Mouse (Mus musculus) brain, embryonic 18.5 days (tissue): ENCODE measurements around the gene Ceacam16.

Experiments used
- DNase-seq: peaks from one replicate; pipeline ENCODE4 v3.0.0-alpha.2; 2012; ENCODE audit warnings: low read depth, low spot score

Gene Ceacam16

GRCm38 (mm10) chr7:19843561-19843960 is 17.5 kb downstream of the Ceacam16 start:
- no peak for DNase-seq

GRCm38 (mm10) chr7:19842885-19843504 is 18.1 kb downstream of the Ceacam16 start:
- DNase-seq = no peak

GRCm38 (mm10) chr7:19841686-19842413 is 19.2 kb downstream of the Ceacam16 start:
- no peak for DNase-seq

GRCm38 (mm10) chr7:19840936-19841335 is 20.2 kb downstream of the Ceacam16 start:
- no peak for DNase-seq

- DNase-seq = no peak
Observed at GRCm38 (mm10) chr7:19840371-19840770, 20.7 kb downstream of the Ceacam16 start.

- no peak for DNase-seq
Observed at GRCm38 (mm10) chr7:19836843-19837242, 24.3 kb downstream of the Ceacam16 start.

GRCm38 (mm10) chr7:19834055-19834454 is 27.0 kb downstream of the Ceacam16 start:
- DNase-seq = no peak

- no peak for DNase-seq
Observed at GRCm38 (mm10) chr7:19831837-19832236, 29.3 kb downstream of the Ceacam16 start.

GRCm38 (mm10) chr7:19830682-19831156 is 30.4 kb downstream of the Ceacam16 start:
- no peak for DNase-seq

GRCm38 (mm10) chr7:19829694-19830093 is 31.4 kb downstream of the Ceacam16 start:
- no peak for DNase-seq

GRCm38 (mm10) chr7:19826756-19827155 is 34.3 kb downstream of the Ceacam16 start:
- no peak for DNase-seq

- DNase-seq = no peak
Observed at GRCm38 (mm10) chr7:19824182-19824973, 36.7 kb downstream of the Ceacam16 start.

GRCm38 (mm10) chr7:19823256-19824181 is 37.6 kb downstream of the Ceacam16 start:
- DNase-seq = no peak

- no peak for DNase-seq
Observed at GRCm38 (mm10) chr7:19822604-19823058, 38.5 kb downstream of the Ceacam16 start, which contains the start of gene Bcl3. Gene Bcl3 (minus strand): TSS chr7:19822770.

- DNase-seq = no peak
Observed at GRCm38 (mm10) chr7:19822193-19822592, 38.9 kb downstream of the Ceacam16 start.

GRCm38 (mm10) chr7:19821633-19822032 is 39.5 kb downstream of the Ceacam16 start:
- no peak for DNase-seq

GRCm38 (mm10) chr7:19820347-19821048 is 40.6 kb downstream of the Ceacam16 start:
- no peak for DNase-seq

- DNase-seq = no peak
Observed at GRCm38 (mm10) chr7:19818875-19819274, 42.2 kb downstream of the Ceacam16 start.

GRCm38 (mm10) chr7:19818440-19818839 is 42.7 kb downstream of the Ceacam16 start:
- no peak for DNase-seq

GRCm38 (mm10) chr7:19817382-19818105 is 43.6 kb downstream of the Ceacam16 start:
- no peak for DNase-seq
